Comparison of ENCODE assay signal across 12 mouse cellular contexts in the genomic region with DNA sequence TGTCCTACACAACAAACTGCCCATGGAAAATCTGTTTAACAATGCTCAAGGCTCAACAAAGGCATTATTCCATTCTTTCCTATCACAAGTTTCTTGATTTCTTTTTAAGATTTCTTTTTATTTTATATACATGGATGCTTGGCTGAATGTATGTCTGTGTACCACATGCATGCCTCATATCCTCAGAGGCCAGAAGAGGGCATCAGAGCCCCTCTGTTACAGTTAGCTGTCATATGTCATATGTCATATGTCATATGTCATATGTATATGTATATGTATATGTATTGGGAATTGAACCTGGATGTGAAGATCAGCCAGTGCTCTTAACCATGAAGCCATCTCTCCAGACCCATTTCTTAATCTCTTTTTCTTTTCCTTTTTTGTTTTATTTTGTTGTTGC. TPM values are rescaled to one million over a fixed set of nuclear protein-coding genes. Genes with fewer than 3 reads are reported as not detected.
DNase-seq lines count a peak whose midpoint lies in the region; ATAC-seq and TF ChIP-seq lines count a peak whose summit lies in the region.
"Had no signal": no experiment of that assay in that cellular context is flagged by ENCODE, and none has a peak within 500 bp of the region (broad histone marks: within the 10 kb centered on the region; RNA-seq: fewer than 3 reads in every experiment).

No protein-coding gene starts in this region.

- peaks cover 19% of the 10 kb centered on the region for H3K4me1 ChIP-seq in heart, postnatal 0 days (ENCODE audit: control insufficient read depth, insufficient read depth)
- peaks cover 25% of the 10 kb centered on the region for H3K4me1 ChIP-seq in midbrain, embryonic 14.5 days (ENCODE audit: control insufficient read depth, insufficient read depth, low read length)
- peaks cover 31% of the 10 kb centered on the region for H3K4me1 ChIP-seq in midbrain, embryonic 16.5 days (ENCODE audit: control insufficient read depth, insufficient read depth, low read length)

- H3K27ac ChIP-seq in heart, postnatal 0 days (ENCODE audit: low read depth), result no peak overlapping the region
- no peak overlapping the region for H3K27ac ChIP-seq in midbrain, embryonic 14.5 days (replicated peaks; ENCODE audit: low read depth, low read length)
- no peak overlapping the region for H3K27ac ChIP-seq in midbrain, embryonic 16.5 days (ENCODE audit: low read length)
- H3K27ac ChIP-seq: hindbrain, embryonic 10.5 days; limb, embryonic 10.5 days had no signal

- intact Hi-C loops in heart, postnatal 25 days (cut with DNase I), result no loop called here
- intact Hi-C loops in heart, postnatal 10 days (cut with DNase I), result loop anchor here (2.0 kb wide), 1 partner anchor 93 kb away; a partner anchor contains a TSS

- TF ChIP-seq EP300 in heart, postnatal 0 days (IDR thresholded peaks at IDR 0.05; ENCODE audit: low read depth), result no peak

- H3K9me3 ChIP-seq in heart, postnatal 0 days (replicated peaks; ENCODE audit: control insufficient read depth, low read length), result no peaks in the 10 kb centered on the region
- H3K9me3 ChIP-seq in midbrain, embryonic 14.5 days (ENCODE audit: control insufficient read depth, low read length), result no peaks in the 10 kb centered on the region
- no peaks in the 10 kb centered on the region for H3K9me3 ChIP-seq in midbrain, embryonic 16.5 days (replicated peaks; ENCODE audit: control insufficient read depth, low read length, poor library complexity, severe bottlenecking)
- H3K9me3 ChIP-seq: hindbrain, embryonic 10.5 days; limb, embryonic 10.5 days had no signal

- ATAC-seq in heart, postnatal 0 days (ENCODE audit: insufficient read depth, low read depth), result no peak
- ATAC-seq in midbrain, embryonic 14.5 days (ENCODE audit: low FRiP score, low TSS enrichment), result no peak
- no peak for ATAC-seq in midbrain, embryonic 16.5 days

- no peak overlapping the region for H3K4me3 ChIP-seq in heart, postnatal 0 days (ENCODE audit: low read depth, low read length)
- no peak overlapping the region for H3K4me3 ChIP-seq in midbrain, embryonic 14.5 days (replicated peaks; ENCODE audit: low read depth, low read length)
- H3K4me3 ChIP-seq in midbrain, embryonic 16.5 days (ENCODE audit: low read depth, low read length), result no peak overlapping the region
- H3K4me3 ChIP-seq: hindbrain, embryonic 10.5 days; limb, embryonic 10.5 days had no signal

- TF ChIP-seq CTCF in heart, postnatal 0 days (IDR thresholded peaks at IDR 0.05; ENCODE audit: low read depth), result peak; percentile 48

- no peaks in the 10 kb centered on the region for H3K27me3 ChIP-seq in heart, postnatal 0 days (ENCODE audit: control insufficient read depth, insufficient read depth, low read length)
- H3K27me3 ChIP-seq in midbrain, embryonic 14.5 days (ENCODE audit: control insufficient read depth, insufficient read depth, low read length), result no peaks in the 10 kb centered on the region
- H3K27me3 ChIP-seq in midbrain, embryonic 16.5 days (ENCODE audit: control insufficient read depth, insufficient read depth, low read depth, low read length), result no peaks in the 10 kb centered on the region

- H3K9ac ChIP-seq in heart, postnatal 0 days (replicated peaks; ENCODE audit: low read depth, low read length), result no peak overlapping the region
- H3K9ac ChIP-seq in midbrain, embryonic 14.5 days (replicated peaks; ENCODE audit: low read length), result no peak overlapping the region
- no peak overlapping the region for H3K9ac ChIP-seq in midbrain, embryonic 16.5 days (ENCODE audit: low read depth, low read length)

- DNase-seq in heart, postnatal 0 days (ENCODE audit: low spot score), result no peak
- no peak for DNase-seq in heart, postnatal 25 days (ENCODE audit: low spot score)
- peak; percentile 41 for DNase-seq in midbrain, embryonic 14.5 days
- DNase-seq in NIH3T3 (ENCODE audit: low read depth), result peak; percentile 40
- peak; percentile 27 for DNase-seq in retina, postnatal 1 day
- DNase-seq in heart, postnatal 10 days, result no peak
- no peak for DNase-seq in layer of hippocampus, adult 11-12 months (ENCODE audit: low spot score)
- DNase-seq: gastrocnemius, postnatal 36 days; kidney, postnatal 25 days had no signal

- H3K36me3 ChIP-seq in heart, postnatal 0 days (replicated peaks; ENCODE audit: control insufficient read depth, insufficient read depth, low read length), result peaks cover 43% of the 10 kb centered on the region
- H3K36me3 ChIP-seq in midbrain, embryonic 14.5 days (ENCODE audit: control insufficient read depth, insufficient read depth, low read length), result peaks cover 46% of the 10 kb centered on the region
- H3K36me3 ChIP-seq in midbrain, embryonic 16.5 days (ENCODE audit: control insufficient read depth, insufficient read depth, low read length), result no peaks in the 10 kb centered on the region

- no peak overlapping the region for H3K4me2 ChIP-seq in heart, postnatal 0 days (ENCODE audit: low read depth, low read length)
- H3K4me2 ChIP-seq in midbrain, embryonic 14.5 days (ENCODE audit: low read length), result no peak overlapping the region
- H3K4me2 ChIP-seq in midbrain, embryonic 16.5 days (ENCODE audit: low read length), result no peak overlapping the region

RNA-seq across cellular contexts. Expression of a gene that starts 4.9 kb away (rescaled TPM):
- total RNA-seq in heart, postnatal 0 days (2014; rRNA removed; ENCODE audit: low replicate concordance), result 17.2 and 26.9 TPM in 2 replicates
- polyA plus RNA-seq in heart, postnatal 0 days (2015; fragmentation: Nextera tagmentation; extraction: Ambion mirVana), result 4.4 and 5.1 TPM in 2 replicates
- total RNA-seq in heart, postnatal 25 days (2021), result 1 to 10 TPM; 8.8 to 9.4 TPM
- polyA plus RNA-seq in midbrain, embryonic 14.5 days (2014; fragmentation: Nextera tagmentation; extraction: Ambion mirVana), result 18.0 and 18.2 TPM in 2 replicates
- polyA plus RNA-seq in midbrain, embryonic 16.5 days (2015; fragmentation: Nextera tagmentation; extraction: Ambion mirVana), result 18.5 and 19.1 TPM in 2 replicates
- 10 to 100 TPM; 13.7 to 13.9 TPM for total RNA-seq in heart, postnatal 10 days (2021)

RNA-seq across cellular contexts. Expression of a gene that starts 10.5 kb away (rescaled TPM):
- total RNA-seq in heart, postnatal 0 days (2014; rRNA removed; ENCODE audit: low replicate concordance), result 14.9 and 17.4 TPM in 2 replicates
- 10.7 and 10.8 TPM in 2 replicates for polyA plus RNA-seq in heart, postnatal 0 days (2015; fragmentation: Nextera tagmentation; extraction: Ambion mirVana)
- 1 to 10 TPM; 7.4 to 8.3 TPM for total RNA-seq in heart, postnatal 25 days (2021)
- polyA plus RNA-seq in midbrain, embryonic 14.5 days (2014; fragmentation: Nextera tagmentation; extraction: Ambion mirVana), result 18.2 and 20.3 TPM in 2 replicates
- polyA plus RNA-seq in midbrain, embryonic 16.5 days (2015; fragmentation: Nextera tagmentation; extraction: Ambion mirVana), result 30.6 and 31.0 TPM in 2 replicates
- total RNA-seq in heart, postnatal 10 days (2021), result 1 to 10 TPM; 8.3 to 9.1 TPM

RNA-seq across cellular contexts. Expression of a gene that starts 22.5 kb away (rescaled TPM):
- 7.1 and 55.2 TPM in 2 replicates for total RNA-seq in heart, postnatal 0 days (2014; rRNA removed; ENCODE audit: low replicate concordance)
- 18.6 and 18.9 TPM in 2 replicates for polyA plus RNA-seq in heart, postnatal 0 days (2015; fragmentation: Nextera tagmentation; extraction: Ambion mirVana)
- total RNA-seq in heart, postnatal 25 days (2021), result 10 to 100 TPM; 20.1 to 22.3 TPM
- 4.1 and 4.6 TPM in 2 replicates for polyA plus RNA-seq in midbrain, embryonic 14.5 days (2014; fragmentation: Nextera tagmentation; extraction: Ambion mirVana)
- 3.0 and 4.4 TPM in 2 replicates for polyA plus RNA-seq in midbrain, embryonic 16.5 days (2015; fragmentation: Nextera tagmentation; extraction: Ambion mirVana)
- 10 to 100 TPM; 23.8 to 24.8 TPM for total RNA-seq in heart, postnatal 10 days (2021)

RNA-seq across cellular contexts. Expression of a gene that starts 29.1 kb away (rescaled TPM):
- 35.4 and 39.1 TPM in 2 replicates for total RNA-seq in heart, postnatal 0 days (2014; rRNA removed; ENCODE audit: low replicate concordance)
- 10.3 and 11.3 TPM in 2 replicates for polyA plus RNA-seq in heart, postnatal 0 days (2015; fragmentation: Nextera tagmentation; extraction: Ambion mirVana)
- 10 to 100 TPM; 15.1 to 15.2 TPM for total RNA-seq in heart, postnatal 25 days (2021)
- 23.8 and 23.9 TPM in 2 replicates for polyA plus RNA-seq in midbrain, embryonic 14.5 days (2014; fragmentation: Nextera tagmentation; extraction: Ambion mirVana)
- polyA plus RNA-seq in midbrain, embryonic 16.5 days (2015; fragmentation: Nextera tagmentation; extraction: Ambion mirVana), result 17.8 and 19.1 TPM in 2 replicates
- 10 to 100 TPM; 10.5 to 13.0 TPM for total RNA-seq in heart, postnatal 10 days (2021)

RNA-seq across cellular contexts. Expression of a gene that starts 31.4 kb away (rescaled TPM):
- 1.0 and 4.9 TPM in 2 replicates for total RNA-seq in heart, postnatal 0 days (2014; rRNA removed; ENCODE audit: low replicate concordance)
- polyA plus RNA-seq in heart, postnatal 0 days (2015; fragmentation: Nextera tagmentation; extraction: Ambion mirVana), result 2.5 and 2.6 TPM in 2 replicates
- 1 to 10 TPM; 1.4 to 2.1 TPM for total RNA-seq in heart, postnatal 25 days (2021)
- 23.7 and 27.9 TPM in 2 replicates for polyA plus RNA-seq in midbrain, embryonic 14.5 days (2014; fragmentation: Nextera tagmentation; extraction: Ambion mirVana)
- 29.0 and 32.6 TPM in 2 replicates for polyA plus RNA-seq in midbrain, embryonic 16.5 days (2015; fragmentation: Nextera tagmentation; extraction: Ambion mirVana)
- 1 to 10 TPM; 4.1 to 4.8 TPM for total RNA-seq in heart, postnatal 10 days (2021)

Comparison
In these comparisons a context has a peak if more than half of its experiments do, and no peak if none do; other contexts are left out.
1. DNase-seq: peak in midbrain, embryonic 14.5 days (single experiment), NIH3T3 (single experiment) and retina, postnatal 1 day (single experiment); none in heart, postnatal 0 days (single experiment), heart, postnatal 25 days (single experiment), heart, postnatal 10 days (0 of 2) and layer of hippocampus, adult 11-12 months (single experiment).